Mouse (Mus musculus): Measurements from ENCODE around the gene Rtca.

Rtca gene

GRCm38 (mm10) chr3:116507772-116508351 is at the start of gene Rtca:
Gene Rtca, minus strand, starts transcription at chr3:116508208.
- DNase-seq: peak; percentile 99

GRCm38 (mm10) chr3:116551362-116551761 is 43.4 kb upstream of the Rtca start:
- no peak for DNase-seq

GRCm38 (mm10) chr3:116547430-116547829 is 39.4 kb upstream of the Rtca start:
- DNase-seq: no peak

GRCm38 (mm10) chr3:116542532-116542931 is 34.5 kb upstream of the Rtca start:
- DNase-seq: no peak

DNA sequence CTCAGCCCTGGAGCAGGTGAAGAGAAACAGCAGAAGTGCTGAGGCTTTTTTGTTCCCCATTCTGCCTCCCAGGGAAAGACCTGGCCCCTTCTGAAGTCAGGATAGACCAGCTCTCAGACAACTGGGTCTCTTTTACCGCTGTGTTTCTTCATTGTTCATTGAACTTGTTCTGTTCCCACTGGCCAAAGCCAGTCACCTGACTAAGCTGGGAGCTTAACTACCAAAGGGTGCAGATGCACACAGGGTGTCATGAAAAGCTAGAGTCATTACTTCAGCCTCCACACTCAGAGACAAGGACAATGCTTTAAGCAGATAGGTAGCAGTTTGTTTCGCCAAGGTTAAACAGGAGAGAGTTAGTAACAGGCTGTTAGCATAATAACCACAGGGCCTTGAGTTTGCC is 34.1 kb upstream of the Rtca start:
- no peak for DNase-seq

GRCm38 (mm10) chr3:116537200-116537573 is 29.2 kb upstream of the Rtca start:
- no peak for DNase-seq

- no peak for DNase-seq
Measured at GRCm38 (mm10) chr3:116536428-116537199, 28.6 kb upstream of the Rtca start.

DNA sequence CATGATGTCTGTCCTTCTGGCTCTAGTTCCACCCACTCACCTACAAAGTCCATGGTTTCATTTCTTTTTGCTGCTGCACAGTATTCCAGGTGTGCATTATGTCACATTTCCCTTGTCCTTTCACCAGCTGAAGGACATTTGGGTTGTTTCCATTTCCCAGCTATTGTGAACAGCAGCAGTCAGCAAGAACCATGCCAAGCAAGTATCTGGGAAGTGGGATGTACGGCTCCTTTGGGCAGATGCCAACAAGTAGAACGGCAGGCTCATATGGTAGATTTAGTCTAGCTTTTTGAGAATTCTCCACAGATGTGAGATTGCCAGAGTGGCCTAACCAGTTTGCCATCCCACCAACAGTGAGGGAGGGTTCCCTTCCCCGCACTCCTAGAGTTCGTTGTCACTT is 22.8 kb upstream of the Rtca start:
- DNase-seq: peak; percentile 18

DNA sequence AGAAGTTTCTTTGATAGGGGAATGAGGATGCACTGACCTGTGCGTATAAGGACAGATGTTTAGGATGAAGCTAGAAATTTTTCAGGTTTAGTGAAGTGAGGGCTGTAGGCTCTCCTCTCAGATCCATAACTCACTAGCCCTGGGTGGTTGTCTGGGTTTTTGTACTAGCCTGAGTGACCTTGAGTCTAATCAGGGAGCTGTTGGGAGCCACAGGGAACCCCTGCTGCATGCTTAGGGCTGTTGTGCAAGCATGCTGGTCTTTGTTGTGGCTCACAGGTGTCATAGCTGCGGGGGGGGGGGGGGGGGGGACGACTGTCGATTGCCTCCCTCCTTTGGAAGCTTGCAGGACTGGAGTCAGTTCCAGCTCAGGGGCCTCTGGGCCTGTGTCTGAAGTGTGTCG is 21.7 kb upstream of the Rtca start:
- no peak for DNase-seq

DNA sequence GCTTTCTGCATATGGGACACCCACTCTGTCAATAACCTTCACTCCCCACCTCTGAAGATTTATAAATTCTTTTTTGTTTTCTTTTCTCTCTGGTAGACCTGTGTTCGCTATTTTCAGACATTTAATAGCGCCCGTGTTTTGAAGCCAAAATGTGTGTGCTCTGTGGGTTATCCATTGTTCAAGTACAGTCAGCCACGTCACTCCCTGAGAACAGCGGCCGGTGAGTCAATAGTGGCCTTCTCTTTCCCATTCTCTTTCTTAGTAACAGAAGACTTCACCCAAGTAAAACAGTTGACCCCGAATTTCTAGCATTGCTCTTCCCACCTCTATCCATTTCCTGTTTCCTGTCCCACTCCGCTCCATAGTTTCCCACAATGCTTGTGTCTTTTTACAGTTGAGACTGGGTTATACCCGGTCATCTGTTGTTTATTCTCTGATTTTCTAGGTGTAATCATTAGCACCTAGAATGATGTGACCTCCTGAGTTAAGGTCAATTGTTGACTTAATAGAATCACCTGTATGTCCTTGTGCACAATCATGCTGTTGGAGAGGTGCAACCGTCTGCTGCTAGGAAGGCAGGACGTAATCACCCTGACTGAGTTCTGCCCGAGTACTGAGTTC is 12.2 kb upstream of the Rtca start:
- no peak for DNase-seq

GRCm38 (mm10) chr3:116512904-116513716 is 5.1 kb upstream of the Rtca start, which contains the start of gene Dbt:
Gene Dbt, plus strand, starts transcription at chr3:116513070.
- peak; percentile 88 for DNase-seq

DNA sequence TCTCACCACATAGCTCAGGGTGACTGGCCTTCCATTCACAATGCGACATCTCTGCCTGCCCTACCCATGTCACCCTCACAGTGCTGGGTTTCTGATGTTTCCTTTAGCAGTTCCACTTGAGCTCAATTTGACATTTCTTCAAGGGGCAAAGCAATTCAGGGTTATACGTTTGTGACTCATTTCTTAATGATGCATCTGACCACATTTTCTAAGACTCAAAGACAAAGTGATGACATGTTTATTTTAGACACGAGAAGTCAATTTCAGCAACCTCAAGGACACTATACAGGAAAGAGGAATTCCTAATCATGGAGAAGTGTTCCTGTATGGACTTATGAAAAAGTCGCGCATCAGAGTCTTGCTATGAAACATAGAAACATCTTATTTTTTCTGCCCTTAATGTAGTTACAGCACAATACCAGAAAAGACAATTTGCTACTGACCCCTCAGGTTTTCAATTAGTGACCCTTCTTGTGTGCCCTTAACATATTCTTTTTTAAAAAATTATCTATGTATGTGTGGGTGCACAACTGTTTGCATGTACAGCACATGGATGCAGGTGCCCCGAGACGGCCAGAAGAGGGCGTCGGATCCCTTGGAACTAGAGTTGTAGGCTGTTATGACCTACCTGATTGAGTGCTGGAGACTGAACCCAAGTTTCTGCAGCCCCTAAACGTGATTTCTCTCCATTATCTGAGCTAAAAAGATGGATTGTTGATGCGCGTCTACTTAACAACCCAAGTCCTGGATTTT is 4.3 kb upstream of the Rtca start:
- peak; percentile 18 for DNase-seq

GRCm38 (mm10) chr3:116495671-116496070 is 12.3 kb downstream of the Rtca start:
- DNase-seq: no peak

- DNase-seq: no peak
Measured at GRCm38 (mm10) chr3:116493658-116494057, 14.3 kb downstream of the Rtca start.

DNA sequence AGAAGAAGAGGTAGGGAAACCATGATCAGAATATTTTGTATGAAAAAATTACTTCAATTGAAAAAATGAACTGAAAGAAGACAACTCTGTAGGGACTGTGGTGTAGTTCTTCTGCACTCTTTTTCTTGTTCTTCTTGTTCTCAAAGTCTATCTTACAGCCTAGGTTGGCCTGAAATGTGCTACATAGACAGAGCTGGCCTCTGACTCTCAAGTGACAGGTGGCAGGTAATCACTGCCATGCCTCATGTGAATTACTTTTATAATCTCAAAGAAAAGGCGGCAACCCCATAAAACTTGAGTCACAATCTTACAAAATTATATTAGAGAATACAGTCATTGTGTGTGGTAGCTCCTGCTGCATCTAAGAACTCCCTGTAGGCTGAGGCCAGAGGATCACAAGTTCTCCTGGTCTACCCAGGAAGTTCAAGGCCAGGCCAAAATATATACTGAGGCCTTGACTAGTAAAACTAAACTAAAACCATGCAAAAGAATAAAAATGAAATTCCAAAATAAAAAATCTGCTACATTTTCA is 16.0 kb downstream of the Rtca start:
- DNase-seq: no peak

GRCm38 (mm10) chr3:116490920-116491319 is 17.1 kb downstream of the Rtca start:
- no peak for DNase-seq

- DNase-seq: no peak
Measured at GRCm38 (mm10) chr3:116483271-116483670, 24.7 kb downstream of the Rtca start.

DNA sequence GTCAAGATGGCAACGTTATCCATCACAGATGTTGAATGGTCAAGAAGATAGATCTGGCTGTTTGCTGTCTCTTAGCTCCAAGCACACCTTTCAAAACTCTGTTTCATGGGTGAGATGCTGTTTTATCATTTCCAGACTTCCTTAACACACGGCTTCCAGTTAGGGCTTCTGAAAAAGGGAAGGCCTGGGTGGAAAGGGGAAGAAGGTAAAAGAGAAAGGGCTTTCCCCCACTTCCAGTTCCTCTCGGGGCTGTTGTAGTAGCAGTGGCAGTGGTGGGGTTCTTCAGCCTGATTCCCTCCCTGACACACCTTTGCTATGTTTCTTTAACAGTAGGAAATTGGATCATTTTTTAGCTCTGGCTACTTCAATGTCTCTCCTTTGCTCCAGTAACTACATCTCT is 25.3 kb downstream of the Rtca start:
- DNase-seq: no peak

GRCm38 (mm10) chr3:116480937-116481336 is 27.1 kb downstream of the Rtca start:
- no peak for DNase-seq

DNA sequence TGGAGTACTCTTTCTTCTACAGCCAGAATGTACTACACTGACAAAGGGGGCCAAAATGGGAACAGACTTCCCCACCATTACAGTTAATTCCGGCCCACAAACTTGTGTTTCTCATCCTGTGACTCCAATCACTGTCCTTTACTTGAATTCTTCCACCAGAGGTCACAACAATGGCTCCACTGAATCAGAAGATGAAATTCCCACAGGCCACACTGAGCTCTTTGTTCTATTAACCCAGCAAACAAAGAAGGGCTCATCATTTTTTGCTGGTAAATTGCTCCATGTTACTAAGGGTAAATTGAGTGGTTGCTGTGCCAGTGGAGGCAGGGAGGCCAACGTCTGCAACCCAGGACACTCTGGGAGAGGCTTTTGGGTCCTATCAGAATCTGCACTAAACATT is 27.9 kb downstream of the Rtca start:
- no peak for DNase-seq

GRCm38 (mm10) chr3:116477351-116477750 is 30.7 kb downstream of the Rtca start:
- no peak for DNase-seq

DNA sequence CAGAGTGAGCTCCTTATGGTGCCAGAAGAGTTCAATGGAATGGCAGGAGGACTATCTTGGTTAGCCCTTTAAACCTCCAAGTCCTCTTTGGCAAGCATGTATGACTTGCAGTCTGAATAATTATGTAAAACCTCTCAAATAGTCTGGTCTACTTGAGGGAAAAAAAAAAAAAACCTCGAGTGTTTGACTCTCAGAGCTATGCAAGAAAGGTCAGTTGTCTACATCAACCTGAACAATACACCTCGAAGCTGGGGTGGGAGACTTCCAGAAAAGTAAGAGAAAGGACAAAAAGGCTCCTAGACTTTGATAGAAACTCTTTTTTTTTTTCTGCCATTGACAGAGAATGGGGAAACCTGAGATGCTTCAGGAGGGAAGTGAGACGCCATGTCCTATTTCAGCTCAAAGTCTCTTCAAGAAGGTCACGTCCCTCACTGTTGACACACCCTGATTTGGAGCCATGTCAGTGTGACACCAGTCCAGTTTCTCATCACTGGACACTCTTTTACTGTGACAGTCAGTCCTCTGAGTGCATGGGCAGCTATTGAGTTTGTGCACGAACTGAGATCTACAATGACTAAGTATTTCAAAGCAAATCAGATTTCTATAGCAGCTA is 31.2 kb downstream of the Rtca start:
- DNase-seq: no peak

All from right cerebral cortex, postnatal 14 days (tissue).